21 mouse cellular contexts compared by ENCODE assay signal in genomic region chr14:118552901-118553475, GRCm38 (mm10).
A peak's percentile ranks its signal among the peaks of the same experiment; 100 is the strongest.
DNase-seq lines count a peak whose midpoint lies in the region; ATAC-seq and TF ChIP-seq lines count a peak whose summit lies in the region.
"Had no signal": no experiment of that assay in that cellular context is flagged by ENCODE, and none has a peak within 500 bp of the region (broad histone marks: within the 10 kb centered on the region; RNA-seq: fewer than 3 reads in every experiment).

No protein-coding gene starts in this region.

- DNase-seq in hindbrain, postnatal 0 days (ENCODE audit: low spot score), result peak; percentile 38
- no peak for DNase-seq in hindbrain, embryonic 14.5 days (ENCODE audit: low spot score)
- peak; percentile 13 for DNase-seq in cerebellum, adult 11 months
- peak; percentile 59 to 73 for DNase-seq in cerebellum, postnatal 14 days
- DNase-seq in stomach, postnatal 0 days (ENCODE audit: low spot score), result peak; percentile 33
- DNase-seq in retina, postnatal 1 day, result no peak
- DNase-seq in thymus, postnatal 25 days, result no peak
- DNase-seq: adrenal gland, postnatal 14 days; B cell, adult 2 months; gastrocnemius, adult 2 months; heart, adult 2 months; kidney, adult 8-10 months; kidney, postnatal 25 days; liver; lung, adult 18-20 months; lung, postnatal 36 days; right cerebral cortex, postnatal 4 days had no signal

- H3K27ac ChIP-seq in hindbrain, postnatal 0 days, result no peak overlapping the region
- H3K27ac ChIP-seq in hindbrain, embryonic 14.5 days, result no peak overlapping the region
- no peak overlapping the region for H3K27ac ChIP-seq in stomach, postnatal 0 days (replicated peaks)
- H3K27ac ChIP-seq: heart, embryonic 15.5 days; neural tube, embryonic 15.5 days had no signal

- no peaks in the 10 kb centered on the region for H3K9me3 ChIP-seq in hindbrain, postnatal 0 days (ENCODE audit: low read length)
- no peaks in the 10 kb centered on the region for H3K9me3 ChIP-seq in hindbrain, embryonic 14.5 days (ENCODE audit: control insufficient read depth, low read length)
- H3K9me3 ChIP-seq in stomach, postnatal 0 days (ENCODE audit: control insufficient read depth, low read length), result no peaks in the 10 kb centered on the region
- H3K9me3 ChIP-seq: heart, embryonic 15.5 days; neural tube, embryonic 15.5 days had no signal

- H3K4me1 ChIP-seq in hindbrain, postnatal 0 days (ENCODE audit: insufficient read depth, low read length), result peaks cover 7% of the 10 kb centered on the region
- H3K4me1 ChIP-seq in hindbrain, embryonic 14.5 days (replicated peaks; ENCODE audit: control insufficient read depth, insufficient read depth, low read length), result peaks cover 15% of the 10 kb centered on the region
- H3K4me1 ChIP-seq in stomach, postnatal 0 days (replicated peaks; ENCODE audit: control insufficient read depth, insufficient read depth), result no peaks in the 10 kb centered on the region

- no peak for ATAC-seq in hindbrain, postnatal 0 days
- ATAC-seq in hindbrain, embryonic 14.5 days (ENCODE audit: low FRiP score), result no peak
- ATAC-seq in stomach, postnatal 0 days (ENCODE audit: low FRiP score, low TSS enrichment), result peak; percentile 64
- ATAC-seq: activated CD4-positive, CD25-positive, alpha-beta regulatory T cell, adult 4 months had no signal

- no peak for TF ChIP-seq EP300 in stomach, postnatal 0 days (optimal IDR thresholded peaks at IDR 0.05)

- 58% methylated on average over 20 of the region's 20 CpGs for WGBS in hindbrain, postnatal 0 days
- 72% methylated on average over 20 of the region's 20 CpGs for WGBS in hindbrain, embryonic 14.5 days
- WGBS in stomach, postnatal 0 days, result 56% methylated on average over 20 of the region's 20 CpGs

- 0 out of 2 replicates have a peak overlapping the region, but pooled peaks have one; percentile 13 for H3K4me2 ChIP-seq in hindbrain, postnatal 0 days (ENCODE audit: low read depth, low read length)
- no peak overlapping the region for H3K4me2 ChIP-seq in hindbrain, embryonic 14.5 days (replicated peaks)
- H3K4me2 ChIP-seq in stomach, postnatal 0 days (replicated peaks; ENCODE audit: low read depth), result no peak overlapping the region
- H3K4me2 ChIP-seq: midbrain, embryonic 11.5 days had no signal

- no peak for TF ChIP-seq CTCF in hindbrain, postnatal 0 days (IDR thresholded peaks at IDR 0.05; ENCODE audit: low read depth)
- no peak for TF ChIP-seq CTCF in stomach, postnatal 0 days (IDR thresholded peaks at IDR 0.05; ENCODE audit: low read depth)

- no peak overlapping the region for H3K9ac ChIP-seq in hindbrain, postnatal 0 days (replicated peaks; ENCODE audit: low read length)
- no peak overlapping the region for H3K9ac ChIP-seq in hindbrain, embryonic 14.5 days
- H3K9ac ChIP-seq in stomach, postnatal 0 days (ENCODE audit: low read length), result no peak overlapping the region
- H3K9ac ChIP-seq: heart, embryonic 15.5 days; neural tube, embryonic 15.5 days had no signal

- no peak overlapping the region for H3K4me3 ChIP-seq in hindbrain, postnatal 0 days (ENCODE audit: low read length)
- H3K4me3 ChIP-seq in hindbrain, embryonic 14.5 days (replicated peaks; ENCODE audit: low read length), result no peak overlapping the region
- H3K4me3 ChIP-seq in stomach, postnatal 0 days (ENCODE audit: low read depth, low read length), result no peak overlapping the region
- H3K4me3 ChIP-seq: gastrocnemius, adult 2 months; heart, adult 2 months; heart, embryonic 15.5 days; neural tube, embryonic 15.5 days had no signal

- H3K27me3 ChIP-seq in hindbrain, postnatal 0 days (ENCODE audit: insufficient read depth, low read length), result no peaks in the 10 kb centered on the region
- H3K27me3 ChIP-seq in hindbrain, embryonic 14.5 days (ENCODE audit: control insufficient read depth, insufficient read depth, low read length), result no peaks in the 10 kb centered on the region
- H3K27me3 ChIP-seq in stomach, postnatal 0 days (ENCODE audit: control insufficient read depth, insufficient read depth, low read length), result no peaks in the 10 kb centered on the region
- H3K27me3 ChIP-seq: heart, embryonic 15.5 days; neural tube, embryonic 15.5 days had no signal

- H3K36me3 ChIP-seq in hindbrain, postnatal 0 days (ENCODE audit: insufficient read depth, low read length), result no peaks in the 10 kb centered on the region
- H3K36me3 ChIP-seq in hindbrain, embryonic 14.5 days (replicated peaks; ENCODE audit: control insufficient read depth, insufficient read depth), result no peaks in the 10 kb centered on the region
- H3K36me3 ChIP-seq in stomach, postnatal 0 days (ENCODE audit: control insufficient read depth, insufficient read depth, low read length), result no peaks in the 10 kb centered on the region
- H3K36me3 ChIP-seq: heart, embryonic 15.5 days; neural tube, embryonic 15.5 days had no signal

Comparison
In these comparisons a context has a peak if more than half of its experiments do, and no peak if none do; other contexts are left out.
1. DNase-seq: peak in hindbrain, postnatal 0 days (single experiment), cerebellum, adult 11 months (single experiment), cerebellum, postnatal 14 days (2 of 2) and stomach, postnatal 0 days (single experiment); none in hindbrain, embryonic 14.5 days (single experiment), retina, postnatal 1 day (single experiment) and thymus, postnatal 25 days (single experiment).